Mouse (Mus musculus): Measurements from ENCODE around the gene Aldh16a1. TPM values are rescaled to one million over a fixed set of nuclear protein-coding genes. Genes with fewer than 3 reads are reported as not detected.
A peak's percentile ranks its signal among the peaks of the same experiment; 100 is the strongest.
"Not testable (repeated sequence)": the region's sequence is repeated elsewhere in the genome, so short reads cannot be mapped to it uniquely, and the experiment has no call there.

Aldh16a1 gene
- polyA plus RNA-seq, 1 experiment from 2014 or later, result 41.9 TPM

DNA sequence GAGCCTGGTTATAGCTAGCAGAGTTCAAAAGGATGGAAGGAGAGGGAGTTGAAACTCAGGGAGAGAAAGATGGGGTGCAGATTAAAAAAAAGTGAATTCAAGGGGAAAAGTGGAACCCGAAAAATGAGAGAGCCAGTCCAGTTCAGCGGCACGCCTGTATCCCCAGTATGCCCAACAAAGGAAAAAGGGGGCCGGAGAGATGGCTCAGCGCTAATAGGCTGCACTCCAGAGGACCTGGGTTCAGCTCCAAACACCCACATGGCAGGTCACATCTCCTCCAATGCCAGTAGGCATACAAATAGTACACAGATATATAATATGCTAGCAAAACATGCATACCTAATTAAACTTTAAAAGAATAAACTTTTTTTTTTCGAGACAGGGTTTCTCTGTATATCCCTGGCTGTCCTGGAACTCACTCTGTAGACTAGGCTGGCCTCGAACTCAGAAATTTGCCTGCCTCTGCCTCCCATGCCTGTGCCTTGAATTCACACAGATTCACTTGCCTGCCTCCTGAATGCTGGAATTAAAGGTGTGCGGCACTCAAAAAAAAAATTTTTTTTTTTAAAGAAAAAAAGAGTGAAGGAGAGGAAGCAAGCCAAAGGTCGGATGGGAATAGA, 8.7 kb upstream of the Aldh16a1 start:
- no peak overlapping the region for H3K9ac ChIP-seq
- 73% methylated on average over 9 of the region's 9 CpGs for WGBS
- H3K4me2 ChIP-seq, result no peak overlapping the region
- no peak for ATAC-seq (ENCODE audit: low FRiP score)
- no peak overlapping the region for H3K27ac ChIP-seq
- H3K4me3 ChIP-seq (replicated peaks), result peak overlapping the region; percentile 45; the same call in 1 of the 2 replicates
- peaks cover 25% of the 10 kb centered on the region for H3K36me3 ChIP-seq (replicated peaks)
- peaks cover 25% of the 10 kb centered on the region for H3K4me1 ChIP-seq
- H3K9me3 ChIP-seq, result no peaks in the 10 kb centered on the region
- peaks cover 58% of the 10 kb centered on the region for H3K27me3 ChIP-seq

DNA sequence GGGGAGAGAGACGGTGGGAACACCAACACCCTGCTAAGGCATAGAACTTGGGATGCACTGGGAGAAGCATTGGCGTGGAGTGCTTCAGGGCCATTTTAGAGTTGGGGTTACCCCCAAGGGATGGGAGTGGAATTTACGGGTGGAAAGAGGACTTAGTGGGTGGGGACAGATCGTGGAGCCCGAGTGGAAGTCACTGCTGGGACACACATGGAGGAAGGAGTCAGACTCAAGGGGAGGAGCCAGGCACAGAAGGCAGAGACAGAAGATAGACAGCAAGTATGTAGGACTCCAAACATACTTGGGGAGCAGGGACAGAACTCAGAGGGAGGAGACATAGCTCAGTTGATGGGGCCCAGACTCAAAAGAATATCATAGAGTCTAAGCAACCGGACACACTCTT, 8.2 kb upstream of the Aldh16a1 start:
- Histone ChIP-seq H3K9ac (no peak overlapping the region; the same call in 1 of the 2 replicates), H3K27me3 (peaks cover 52% of the 10 kb centered on the region), H3K4me1 (peaks cover 19% of the 10 kb centered on the region), H3K36me3 (replicated peaks) (peaks cover 30% of the 10 kb centered on the region), H3K4me2 (peak overlapping the region; percentile 69), H3K27ac (no peak overlapping the region), H3K9me3 (no peaks in the 10 kb centered on the region), H3K4me3 (replicated peaks) (peak overlapping the region; percentile 35)
- ATAC-seq (ENCODE audit: low FRiP score), result peak; percentile 17; the same call in 1 of the 2 replicates
- 31% methylated on average over 6 of the region's 6 CpGs for WGBS

DNA sequence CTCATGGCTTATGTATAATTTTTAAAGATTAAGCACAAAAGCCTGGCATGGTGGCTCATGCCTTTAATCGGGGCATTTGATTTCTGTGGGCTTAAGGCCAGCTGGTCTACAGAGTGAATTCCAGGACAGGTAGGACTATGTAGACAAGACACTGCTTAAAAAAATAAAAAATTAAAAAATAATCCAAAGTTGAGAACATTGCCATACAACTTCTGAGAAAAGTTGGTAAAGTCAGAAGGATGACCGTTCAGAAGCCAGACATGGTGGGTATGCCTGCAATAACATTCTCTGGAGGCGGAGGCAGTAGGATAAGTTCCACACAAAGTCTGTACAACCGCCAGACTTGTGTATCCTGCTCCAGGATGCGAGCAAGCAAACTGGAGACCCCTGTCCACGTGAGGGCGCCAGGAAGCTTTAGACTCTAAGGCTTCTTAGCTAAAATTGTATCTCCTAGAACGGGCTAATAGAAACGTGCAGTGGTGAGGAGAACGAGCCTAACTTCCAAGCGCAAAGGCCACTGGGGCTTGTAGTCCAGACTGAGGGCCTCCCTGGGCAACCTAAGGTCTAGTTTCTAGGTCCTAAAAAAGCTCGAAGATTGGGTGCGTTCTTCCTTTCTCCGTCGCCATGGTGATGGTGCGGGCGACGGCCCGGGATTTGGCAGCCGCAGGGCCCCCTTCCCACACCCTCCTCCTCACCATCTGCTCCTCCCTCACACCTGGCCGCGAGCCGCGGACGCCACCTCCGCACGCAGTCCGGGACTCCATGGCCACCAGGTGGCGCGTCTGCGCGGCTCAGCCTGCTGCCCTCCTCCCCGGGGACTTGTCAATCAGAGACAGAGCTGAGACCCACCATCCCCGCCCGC, 7.5 kb upstream of the Aldh16a1 start:
- peaks cover 31% of the 10 kb centered on the region for H3K36me3 ChIP-seq (replicated peaks)
- peak overlapping the region; percentile 17; the same call in 1 of the 2 replicates for H3K9ac ChIP-seq
- ATAC-seq (ENCODE audit: low FRiP score), result peak; percentile 85
- peak overlapping the region; percentile 69 for H3K4me2 ChIP-seq
- 5% methylated on average over 35 of the region's 35 CpGs for whole genome bisulfite sequencing
- H3K27me3 ChIP-seq, result peaks cover 45% of the 10 kb centered on the region
- H3K4me1 ChIP-seq, result peaks cover 19% of the 10 kb centered on the region
- peak overlapping the region; percentile 32; the same call in 1 of the 2 replicates for H3K27ac ChIP-seq
- H3K9me3 ChIP-seq, result no peaks in the 10 kb centered on the region
- H3K4me3 ChIP-seq (replicated peaks), result peak overlapping the region; percentile 35

DNA sequence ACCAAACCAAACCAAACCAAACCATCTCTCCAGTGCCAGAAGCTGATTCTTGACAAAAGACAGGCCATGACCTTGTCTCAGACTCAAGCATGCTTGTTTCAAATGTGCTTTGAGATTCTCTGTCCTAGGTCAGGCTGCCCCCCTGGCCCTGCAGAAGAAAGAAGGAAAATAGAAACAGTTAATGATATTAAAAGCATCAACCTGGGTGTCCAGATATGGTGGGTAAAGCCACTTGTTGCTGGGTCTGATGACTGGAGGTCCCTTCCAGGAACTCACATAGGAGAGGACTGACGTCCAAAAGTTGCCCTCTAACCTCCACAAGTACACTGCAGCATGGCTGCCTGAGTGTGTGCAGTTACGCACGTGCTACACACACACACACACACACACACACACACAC, 6.5 kb upstream of the Aldh16a1 start:
- Histone ChIP-seq H3K4me2 (no peak overlapping the region), H3K9ac (no peak overlapping the region), H3K27ac (no peak overlapping the region), H3K27me3 (peaks cover 35% of the 10 kb centered on the region), H3K4me1 (peaks cover 19% of the 10 kb centered on the region), H3K4me3 (replicated peaks) (no peak overlapping the region), H3K36me3 (replicated peaks) (peaks cover 31% of the 10 kb centered on the region), H3K9me3 (no peaks in the 10 kb centered on the region)
- WGBS, result 88% methylated on average over 3 of the region's 3 CpGs
- ATAC-seq (ENCODE audit: low FRiP score), result no peak

DNA sequence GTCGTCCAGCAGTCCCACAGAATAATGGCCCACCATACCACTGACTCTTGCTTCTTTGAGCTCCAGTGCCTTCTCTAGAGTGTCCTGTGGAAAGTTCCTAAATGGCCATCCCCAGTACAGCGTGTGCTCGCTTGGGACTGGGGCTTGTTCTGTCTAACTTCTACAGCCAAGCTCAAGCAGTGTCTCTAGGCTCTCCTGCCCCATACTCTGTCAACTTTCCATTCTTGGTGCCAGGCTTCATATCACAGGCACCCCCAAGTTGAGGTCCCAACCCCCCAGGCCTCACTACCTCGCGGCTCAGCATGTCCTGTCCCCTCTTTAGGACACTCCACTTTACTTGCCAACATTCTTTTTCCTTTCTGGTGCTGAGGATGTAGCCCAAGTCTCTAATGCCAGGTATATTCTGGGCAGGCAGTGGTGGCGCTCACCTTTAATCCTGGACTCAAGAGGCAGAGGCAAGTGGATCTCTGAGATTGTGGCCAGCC, 6.0 kb upstream of the Aldh16a1 start:
- no peak for ATAC-seq (ENCODE audit: low FRiP score)
- whole genome bisulfite sequencing, result 97% methylated on average over 6 of the region's 6 CpGs
- no peak overlapping the region for H3K4me2 ChIP-seq

DNA sequence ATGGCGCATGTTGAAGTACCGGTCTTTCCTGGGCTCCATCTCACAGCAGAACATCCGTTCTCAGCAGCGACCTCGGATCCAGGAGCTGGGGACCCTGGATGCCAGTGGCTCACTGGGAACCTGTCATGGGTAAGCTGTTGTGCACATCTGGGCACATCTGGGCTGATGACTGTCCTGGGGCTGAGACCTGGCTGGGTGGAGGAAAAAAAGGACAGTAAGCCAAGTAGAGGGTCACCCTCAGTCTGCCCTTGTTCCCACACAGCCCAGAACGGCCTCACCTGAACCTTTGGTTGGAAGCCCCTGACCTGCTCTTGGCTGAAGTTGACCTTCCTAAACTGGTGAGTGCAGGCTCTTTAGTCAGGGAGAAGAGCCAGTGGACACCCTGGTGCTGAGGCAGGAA, 4.6 kb upstream of the Aldh16a1 start:
- WGBS, result 93% methylated on average over 6 of the region's 6 CpGs
- H3K4me2 ChIP-seq, result no peak overlapping the region
- H3K9ac ChIP-seq, result no peak overlapping the region
- H3K36me3 ChIP-seq (replicated peaks), result peaks cover 31% of the 10 kb centered on the region
- H3K9me3 ChIP-seq, result no peaks in the 10 kb centered on the region
- H3K4me3 ChIP-seq (replicated peaks), result no peak overlapping the region
- peaks cover 16% of the 10 kb centered on the region for H3K27me3 ChIP-seq
- no peak overlapping the region for H3K27ac ChIP-seq
- no peak for ATAC-seq (ENCODE audit: low FRiP score)
- H3K4me1 ChIP-seq, result peaks cover 26% of the 10 kb centered on the region

More for the DNA sequence above, 6.0 kb upstream of the Aldh16a1 start:
- Histone ChIP-seq H3K27me3 (peaks cover 30% of the 10 kb centered on the region), H3K4me1 (peaks cover 22% of the 10 kb centered on the region), H3K9me3 (no peaks in the 10 kb centered on the region), H3K4me3 (replicated peaks) (no peak overlapping the region), H3K36me3 (replicated peaks) (peaks cover 31% of the 10 kb centered on the region), H3K9ac (no peak overlapping the region), H3K27ac (no peak overlapping the region)

DNA sequence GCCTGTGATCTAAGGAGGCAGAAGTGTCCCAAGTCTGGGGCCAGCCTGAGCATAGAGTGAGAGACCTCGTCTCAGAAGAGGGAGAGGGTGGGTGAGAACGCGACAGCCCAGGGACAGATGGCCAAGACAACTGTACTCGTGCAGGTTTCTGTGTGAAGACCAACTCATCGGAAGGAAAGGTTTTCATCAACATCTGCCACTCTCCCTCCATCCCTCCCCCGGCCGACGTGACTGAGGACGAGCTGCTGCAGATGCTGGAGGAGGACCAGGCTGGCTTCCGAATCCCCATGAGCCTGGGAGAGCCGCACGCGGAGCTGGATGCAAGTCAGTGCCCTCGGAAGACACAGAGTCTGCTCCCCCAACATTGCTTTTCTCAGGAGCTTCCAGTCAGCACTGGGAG, 3.1 kb upstream of the Aldh16a1 start:
- Histone ChIP-seq H3K27ac (no peak overlapping the region), H3K36me3 (replicated peaks) (peaks cover 31% of the 10 kb centered on the region), H3K9me3 (no peaks in the 10 kb centered on the region), H3K4me2 (no peak overlapping the region), H3K4me1 (peaks cover 24% of the 10 kb centered on the region), H3K27me3 (peaks cover 1% of the 10 kb centered on the region; the same call in 1 of the 2 replicates), H3K4me3 (replicated peaks) (no peak overlapping the region), H3K9ac (no peak overlapping the region)
- WGBS, result 89% methylated on average over 14 of the region's 14 CpGs
- ATAC-seq (ENCODE audit: low FRiP score), result no peak

DNA sequence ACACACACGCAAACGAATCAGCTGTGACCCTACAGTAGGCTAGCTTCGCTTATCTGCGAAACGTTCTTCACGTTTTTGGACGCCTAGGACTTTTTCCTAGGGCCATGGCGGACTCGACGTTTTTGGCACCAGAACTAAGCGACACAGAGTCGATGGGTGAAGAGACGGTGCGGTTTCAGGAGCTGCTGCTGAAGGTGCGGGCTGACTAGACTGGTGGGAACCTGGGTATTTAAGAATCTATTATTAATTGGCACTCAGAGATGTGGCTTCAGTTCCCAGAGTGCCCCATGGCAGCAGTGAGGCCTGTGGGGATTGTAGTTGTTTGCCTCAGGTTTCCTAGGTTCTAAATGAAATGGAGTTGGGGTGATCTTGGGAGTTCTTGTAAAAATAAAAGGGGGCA, 1.8 kb upstream of the Aldh16a1 start:
- ATAC-seq (ENCODE audit: low FRiP score), result no peak
- Histone ChIP-seq H3K4me3 (replicated peaks) (no peak overlapping the region), H3K36me3 (replicated peaks) (peaks cover 31% of the 10 kb centered on the region), H3K27ac (no peak overlapping the region), H3K9ac (no peak overlapping the region), H3K4me1 (peaks cover 19% of the 10 kb centered on the region), H3K9me3 (no peaks in the 10 kb centered on the region), H3K4me2 (no peak overlapping the region), H3K27me3 (no peaks in the 10 kb centered on the region)
- 95% methylated on average over 15 of the region's 15 CpGs for WGBS

DNA sequence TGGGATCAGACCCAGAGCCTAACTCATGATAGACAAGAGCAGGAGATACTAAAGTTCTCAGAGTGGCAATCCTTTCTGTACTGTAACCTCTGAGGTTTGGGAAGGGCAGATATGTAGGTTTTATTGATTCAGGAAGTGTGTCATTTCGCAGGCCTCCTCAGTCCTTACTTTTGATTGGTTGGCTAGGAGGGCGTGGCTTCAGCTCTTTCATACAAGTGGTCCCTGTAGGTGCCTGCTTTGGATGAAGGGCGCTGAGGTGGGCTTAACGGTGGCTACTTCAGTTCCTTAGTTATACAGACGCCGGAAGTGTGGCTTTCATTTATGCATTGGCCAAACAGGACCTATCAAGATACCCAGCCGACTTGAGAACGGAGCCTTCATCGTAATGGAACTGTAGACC, 1.2 kb upstream of the Aldh16a1 start:
- no peak overlapping the region for H3K9ac ChIP-seq
- ATAC-seq (ENCODE audit: low FRiP score), result no peak
- H3K36me3 ChIP-seq (replicated peaks), result peaks cover 31% of the 10 kb centered on the region
- H3K9me3 ChIP-seq, result no peaks in the 10 kb centered on the region
- H3K4me2 ChIP-seq, result peak overlapping the region; percentile 81; the same call in 1 of the 2 replicates
- 84% methylated on average over 9 of the region's 9 CpGs for WGBS
- H3K27ac ChIP-seq, result no peak overlapping the region
- H3K27me3 ChIP-seq, result no peaks in the 10 kb centered on the region
- peaks cover 25% of the 10 kb centered on the region for H3K4me1 ChIP-seq
- no peak overlapping the region for H3K4me3 ChIP-seq (replicated peaks)

DNA sequence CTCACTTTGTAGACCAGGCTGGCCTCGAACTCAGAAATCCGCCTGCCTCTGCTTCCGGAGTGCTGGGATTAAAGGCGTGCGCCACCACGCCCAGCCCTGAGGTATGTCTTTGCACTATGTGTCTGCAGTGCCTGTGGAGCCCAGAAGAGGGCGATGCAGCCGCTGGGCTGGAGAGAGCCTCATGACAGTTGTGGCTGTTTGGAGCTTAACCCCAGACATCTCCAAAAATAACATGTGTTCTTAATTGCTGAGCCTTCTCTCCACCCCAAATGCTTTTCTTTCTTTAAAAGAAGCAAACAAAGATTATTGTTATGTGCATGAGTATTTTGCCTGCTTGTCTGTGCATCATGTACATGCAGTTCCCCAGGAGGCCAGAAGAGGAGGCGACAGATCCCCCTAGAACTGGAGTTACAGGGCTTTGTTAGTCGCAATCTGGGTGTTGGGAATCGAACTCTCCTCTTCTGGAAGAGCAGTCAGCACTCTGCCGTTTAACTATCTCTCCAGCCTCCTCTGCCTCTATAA, 670 bp upstream of the Aldh16a1 start:
- 81% methylated on average over 12 of the region's 12 CpGs for WGBS
- H3K36me3 ChIP-seq (replicated peaks), result peaks cover 25% of the 10 kb centered on the region
- peak overlapping the region; percentile 68 for H3K4me3 ChIP-seq (replicated peaks)
- H3K27me3 ChIP-seq, result no peaks in the 10 kb centered on the region
- ATAC-seq (ENCODE audit: low FRiP score), result peak; percentile 10; the same call in 1 of the 2 replicates
- H3K4me2 ChIP-seq, result peak overlapping the region; percentile 81
- H3K27ac ChIP-seq, result 0 out of 2 replicates have a peak overlapping the region, but pooled peaks have one; percentile 92
- H3K9me3 ChIP-seq, result no peaks in the 10 kb centered on the region
- peaks cover 28% of the 10 kb centered on the region for H3K4me1 ChIP-seq
- H3K9ac ChIP-seq, result no peak overlapping the region; the same call in 1 of the 2 replicates

DNA sequence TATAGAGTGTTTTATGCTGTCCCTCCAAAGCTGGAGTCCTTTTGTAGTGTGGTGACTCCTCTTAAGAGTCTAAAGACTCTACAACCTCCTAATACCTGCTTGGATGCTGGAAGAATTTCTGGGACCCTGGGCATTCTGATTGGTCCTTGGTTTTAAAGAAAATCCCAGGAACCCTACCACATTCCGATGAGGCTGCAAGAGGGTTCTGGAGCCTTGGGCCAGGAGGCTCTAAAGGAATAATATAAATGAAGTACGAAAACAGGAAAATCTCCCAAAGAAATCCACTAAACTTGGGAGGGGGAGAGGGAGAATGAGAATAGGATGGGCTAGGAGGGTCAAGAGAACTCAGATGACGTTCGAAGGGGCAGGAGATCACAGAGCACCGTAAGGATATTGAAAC, 798 bp downstream of the Aldh16a1 start:
- H3K9me3 ChIP-seq, result no peaks in the 10 kb centered on the region
- peak overlapping the region; percentile 81 for H3K4me2 ChIP-seq
- H3K4me3 ChIP-seq (replicated peaks), result peak overlapping the region; percentile 68
- H3K36me3 ChIP-seq (replicated peaks), result peaks cover 11% of the 10 kb centered on the region
- peaks cover 33% of the 10 kb centered on the region for H3K4me1 ChIP-seq
- peak overlapping the region; percentile 78 for H3K9ac ChIP-seq
- 4% methylated on average over 5 of the region's 5 CpGs for WGBS
- peak overlapping the region; percentile 92 for H3K27ac ChIP-seq
- no peaks in the 10 kb centered on the region for H3K27me3 ChIP-seq
- peak; percentile 9; the same call in 1 of the 2 replicates for ATAC-seq (ENCODE audit: low FRiP score)

DNA sequence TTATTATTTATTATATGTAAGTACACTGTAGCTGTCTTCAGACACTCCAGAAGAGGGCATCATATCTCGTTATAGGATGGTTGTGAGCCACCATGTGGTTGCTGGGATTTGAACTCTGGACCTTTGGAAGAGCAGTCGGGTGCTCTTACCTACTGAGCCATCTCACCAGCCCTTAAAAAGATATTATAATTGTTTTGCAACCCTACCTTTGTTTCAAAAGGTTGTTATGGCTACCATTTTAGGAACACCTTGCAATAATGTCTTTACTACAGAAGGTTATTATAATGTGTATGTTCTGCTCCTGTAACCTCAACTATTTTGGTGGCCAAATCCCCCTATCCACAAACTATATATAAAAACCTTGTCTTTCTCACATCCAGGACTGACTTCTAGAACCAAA, 1.3 kb downstream of the Aldh16a1 start:
- not testable (repeated sequence) for H3K36me3 ChIP-seq (replicated peaks); H3K27ac ChIP-seq; H3K27me3 ChIP-seq; H3K9me3 ChIP-seq; ATAC-seq (ENCODE audit: low FRiP score); H3K9ac ChIP-seq; H3K4me3 ChIP-seq (replicated peaks)
- WGBS, result 88% methylated on average over 2 of the region's 2 CpGs
- Histone ChIP-seq H3K4me1 (peaks cover 33% of the 10 kb centered on the region), H3K4me2 (peak overlapping the region; percentile 81; the same call in 1 of the 2 replicates)

All from forebrain, embryonic 12.5 days (tissue).